Mouse (Mus musculus) MEL (cell line): ENCODE data around the gene Sp100. TPM values are rescaled to one million over a fixed set of nuclear protein-coding genes. Genes with fewer than 3 reads are reported as not detected.

Source experiments
- DNase-seq: peaks from one replicate; pipeline ENCODE4 v3.0.0; 2011; ENCODE audit warnings: low read depth, low spot score
- H3K27ac ChIP-seq: 2 replicates; pipeline ENCODE4 v1.5.1; 2012; ENCODE audit warnings: low read depth, mild to moderate bottlenecking, control low read depth, low read length, moderate library complexity; ENCODE audit not compliant: control insufficient read depth
- H3K27me3 ChIP-seq, 2 experiments: fragments of 150-350 bp in 1 of 2; sonication (generic) in 1 of 2; 2 replicates each; pipeline ENCODE4 v1.6.1; 2012; ENCODE audit warnings: low read length in 2 of 2, mild to moderate bottlenecking in 2 of 2, improper control_type of control experiment in 1 of 2, moderate library complexity in 1 of 2; ENCODE audit not compliant: insufficient read depth in 2 of 2, control insufficient read depth in 1 of 2
- H3K36me3 ChIP-seq, 2 experiments: 2 replicates each; pipeline ENCODE4 v1.6.1; 2012 to 2014; ENCODE audit warnings: low read length in 2 of 2, improper control_type of control experiment in 1 of 2, inconsistent platforms in 1 of 2, mild to moderate bottlenecking in 1 of 2; ENCODE audit not compliant: insufficient read depth in 2 of 2, control insufficient read depth in 1 of 2
- H3K4me1 ChIP-seq, 2 experiments: fragments of 150-350 bp in 1 of 2; sonication (generic) in 1 of 2; 2 replicates each; pipeline ENCODE4 v1.6.1; 2012; ENCODE audit warnings: low read length in 2 of 2, improper control_type of control experiment in 1 of 2, mild to moderate bottlenecking in 1 of 2; ENCODE audit not compliant: insufficient read depth in 2 of 2, control insufficient read depth in 1 of 2
- H3K4me3 ChIP-seq, 2 experiments: fragments of 150-350 bp in 1 of 2; sonication (generic) in 1 of 2; 2 replicates each; pipeline ENCODE4 v1.5.1; 2012; ENCODE audit warnings: low read depth in 2 of 2, low read length in 2 of 2, mild to moderate bottlenecking in 2 of 2, moderate library complexity in 2 of 2, control low read depth in 1 of 2, improper control_type of control experiment in 1 of 2; ENCODE audit not compliant: control insufficient read depth in 1 of 2, insufficient read depth in 1 of 2
- H3K79me2 ChIP-seq: 2 replicates; pipeline ENCODE4 v1.6.1; 2012; ENCODE audit warnings: mild to moderate bottlenecking, low read length, moderate library complexity; ENCODE audit not compliant: control insufficient read depth, poor library complexity, insufficient read depth
- H3K9ac ChIP-seq: 2 replicates; pipeline ENCODE4 v1.6.1; 2012; ENCODE audit warnings: low read depth, mild to moderate bottlenecking, control low read depth, low read length, moderate library complexity; ENCODE audit not compliant: control insufficient read depth, poor library complexity, severe bottlenecking
- H3K9me3 ChIP-seq: fragments of 150-350 bp; sonication (generic); replicated peaks from 2 replicates; pipeline ENCODE4 v1.6.1; 2012; ENCODE audit warnings: mild to moderate bottlenecking, low read length, improper control_type of control experiment, moderate library complexity; ENCODE audit not compliant: insufficient read depth
- GATA1 ChIP-seq: IDR thresholded peaks from 2 replicates; pipeline ENCODE4 v1.6.1; 2011; ENCODE audit warnings: low read depth, low read length, improper control_type of control experiment
- HCFC1 ChIP-seq: IDR thresholded peaks from 2 replicates; pipeline ENCODE4 v1.6.1; 2012; ENCODE audit warnings: low read depth, mild to moderate bottlenecking, inconsistent platforms, low read length, improper control_type of control experiment, moderate library complexity
- MAX ChIP-seq: IDR thresholded peaks from 2 replicates; pipeline ENCODE4 v1.6.1; 2011; ENCODE audit warnings: low read length, improper control_type of control experiment
- MAZ ChIP-seq: IDR thresholded peaks from 2 replicates; pipeline ENCODE4 v1.6.1; 2012; ENCODE audit warnings: low read depth, mild to moderate bottlenecking, inconsistent platforms, low read length, improper control_type of control experiment
- MEF2A ChIP-seq: IDR thresholded peaks from 2 replicates; pipeline ENCODE4 v1.6.1; 2014; ENCODE audit warnings: low read depth, mild to moderate bottlenecking, inconsistent platforms, low read length, improper control_type of control experiment; ENCODE audit not compliant: poor library complexity, insufficient replicate concordance, severe bottlenecking; ENCODE audit errors: extremely low read depth
- NELFE ChIP-seq: IDR thresholded peaks from 2 replicates; pipeline ENCODE4 v1.6.1; 2011; ENCODE audit warnings: low read depth, low read length, improper control_type of control experiment
- RAD21 ChIP-seq: IDR thresholded peaks from 2 replicates; pipeline ENCODE4 v1.6.1; 2011; ENCODE audit warnings: mild to moderate bottlenecking, low read depth, low read length, improper control_type of control experiment
- SMC3 ChIP-seq: IDR thresholded peaks from 2 replicates; pipeline ENCODE4 v1.6.1; 2011; ENCODE audit warnings: low read depth, low read length, improper control_type of control experiment
- UBTF ChIP-seq: IDR thresholded peaks from 2 replicates; pipeline ENCODE4 v1.6.1; 2012; ENCODE audit warnings: low read depth, mild to moderate bottlenecking, inconsistent platforms, low read length, improper control_type of control experiment, moderate library complexity, borderline replicate concordance; ENCODE audit not compliant: insufficient read depth
- polyA plus RNA-seq, 2 experiments: library from polyadenylated mRNA; stranded (reverse) in 1 of 2; unstranded in 1 of 2; fragments of >175 nt in 1 of 2; fragments of >200 nt in 1 of 2; gene quantifications; 2 replicates each; pipeline versions ENCODE4 v1.2.1 to v1.2.4; 2012; ENCODE audit warnings: low replicate concordance in 2 of 2, low read depth in 1 of 2; ENCODE audit not compliant: insufficient read length in 2 of 2, insufficient read depth in 1 of 2, missing spikeins in 1 of 2
- total RNA-seq: library from RNA; depleted of rRNA; stranded (reverse); fragments of 300-350 nt; gene quantifications from 2 replicates; pipeline ENCODE4 v1.2.3, GENCODE M21; 2012

Sp100 gene
- total and polyA plus RNA-seq, 3 experiments, result 3.7 to 6.5 TPM; not detected in 1

DNA sequence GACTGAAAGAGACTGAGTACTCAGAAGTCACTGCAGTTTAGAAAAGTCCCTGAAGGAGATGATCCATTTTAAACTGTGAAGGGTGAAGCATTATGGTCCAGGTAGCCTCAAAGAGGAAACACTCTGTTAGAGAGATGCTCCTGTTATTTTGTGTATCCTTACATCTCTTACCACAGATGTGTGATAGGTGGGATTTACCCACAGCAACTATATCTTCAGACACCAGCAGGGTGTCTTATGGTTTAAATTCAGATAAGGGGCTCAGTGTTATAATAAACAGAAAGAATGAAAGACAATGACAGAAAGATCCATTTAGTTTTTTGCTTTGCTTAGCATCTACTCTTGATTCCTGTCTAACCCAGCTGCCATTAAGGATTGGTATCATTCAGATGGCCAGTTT, 14.5 kb downstream of the Sp100 start (continued):
- TF ChIP-seq GATA1, result 0 out of 2 replicates have a peak, but pooled peaks have one; percentile 26
- no peak for TF ChIP-seq MAX
- no peak for TF ChIP-seq MAZ

DNA sequence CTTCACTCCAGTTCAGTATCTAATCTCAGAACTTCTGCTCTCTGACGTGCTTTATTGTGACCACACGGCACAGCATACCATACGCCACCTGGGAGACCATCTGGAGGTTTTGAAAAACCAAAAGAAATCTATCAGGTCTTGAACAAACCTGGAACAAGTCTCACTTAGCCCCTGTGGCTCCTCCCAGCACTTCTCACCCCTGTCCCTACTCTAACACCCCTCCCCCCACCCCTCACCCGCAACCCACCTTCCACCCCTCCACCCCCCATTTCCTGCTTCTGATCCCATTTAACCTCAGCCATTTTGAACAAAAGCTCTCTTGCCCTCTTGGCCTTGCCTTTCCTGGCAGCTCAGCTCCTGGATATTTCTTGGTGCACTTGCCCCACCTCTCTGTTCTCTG, 30.4 kb downstream of the Sp100 start:
- TF ChIP-seq SMC3 (no peak), RAD21 (no peak), MEF2A (no peak), NELFE (no peak)
- H3K4me3 ChIP-seq, result no peak overlapping the region
- no peak for DNase-seq
- H3K27me3 ChIP-seq, result no peaks in the 10 kb centered on the region
- no peaks in the 10 kb centered on the region for H3K4me1 ChIP-seq
- no peak overlapping the region for H3K27ac ChIP-seq
- H3K9ac ChIP-seq, result no peak overlapping the region
- H3K9me3 ChIP-seq, result no peaks in the 10 kb centered on the region
- H3K36me3 ChIP-seq, result peaks cover 0 to 4% of the 10 kb centered on the region in 2 experiments; a peak in 2 of 4 replicates
- H3K79me2 ChIP-seq, result no peaks in the 10 kb centered on the region

DNA sequence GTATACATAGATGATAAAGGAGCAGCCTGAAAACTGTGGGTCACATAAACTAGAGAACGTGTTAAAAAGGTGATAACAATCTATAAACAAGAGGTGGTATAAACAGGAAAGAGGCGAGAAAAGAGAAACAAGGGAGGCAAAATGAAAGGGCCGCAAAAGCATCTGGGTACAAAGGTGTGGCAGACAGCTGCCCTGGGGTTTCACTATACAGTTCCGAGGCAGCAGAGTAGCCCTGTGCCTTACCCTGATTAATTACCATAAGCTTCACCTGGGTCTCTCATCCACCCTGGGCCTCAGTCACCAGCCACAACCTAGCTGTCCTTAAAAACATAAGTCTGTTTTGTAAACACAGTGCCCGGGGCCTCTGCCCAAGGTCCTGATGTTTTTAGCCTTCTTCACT, 36.9 kb downstream of the Sp100 start:
- no peak for TF ChIP-seq UBTF
- no peak for TF ChIP-seq RAD21
- TF ChIP-seq MEF2A, result no peak
- Histone ChIP-seq H3K27ac (no peak overlapping the region), H3K36me3 (no peaks in the 10 kb centered on the region), H3K4me1 (no peaks in the 10 kb centered on the region), H3K9me3 (no peaks in the 10 kb centered on the region), H3K4me3 (no peak overlapping the region), H3K27me3 (no peaks in the 10 kb centered on the region), H3K9ac (no peak overlapping the region), H3K79me2 (no peaks in the 10 kb centered on the region)
- DNase-seq, result no peak

DNA sequence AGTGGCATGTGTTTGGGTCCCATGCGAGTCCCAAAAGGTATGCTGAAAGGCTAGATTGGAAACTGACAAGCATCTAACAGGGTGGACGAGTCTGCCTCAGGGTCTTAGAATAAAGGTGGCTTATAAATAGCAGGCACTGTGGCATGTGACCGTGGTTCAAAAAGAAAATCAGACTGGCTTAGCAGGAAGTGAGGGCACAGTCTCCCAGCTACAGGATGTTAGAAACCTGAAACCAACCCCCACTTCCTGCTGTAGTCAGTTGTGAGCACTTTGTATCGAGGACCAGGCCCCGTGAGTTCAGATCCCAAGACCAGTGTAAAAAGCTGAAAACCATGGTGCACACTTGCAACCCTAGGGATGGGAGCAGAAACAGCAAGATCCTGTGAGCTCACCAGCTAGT, 37.6 kb downstream of the Sp100 start:
- TF ChIP-seq HCFC1, result no peak
- Histone ChIP-seq H3K4me1 (peaks cover 0 to 4% of the 10 kb centered on the region in 2 experiments; a peak in 1 of 4 replicates), H3K4me3 (no peak overlapping the region), H3K36me3 (peaks cover 0 to 4% of the 10 kb centered on the region in 2 experiments; a peak in 2 of 4 replicates), H3K9me3 (no peaks in the 10 kb centered on the region), H3K9ac (no peak overlapping the region), H3K79me2 (no peaks in the 10 kb centered on the region), H3K27ac (no peak overlapping the region), H3K27me3 (no peaks in the 10 kb centered on the region)
- no peak for DNase-seq
